7 mouse cellular contexts compared by ENCODE assay signal in the genomic region with DNA sequence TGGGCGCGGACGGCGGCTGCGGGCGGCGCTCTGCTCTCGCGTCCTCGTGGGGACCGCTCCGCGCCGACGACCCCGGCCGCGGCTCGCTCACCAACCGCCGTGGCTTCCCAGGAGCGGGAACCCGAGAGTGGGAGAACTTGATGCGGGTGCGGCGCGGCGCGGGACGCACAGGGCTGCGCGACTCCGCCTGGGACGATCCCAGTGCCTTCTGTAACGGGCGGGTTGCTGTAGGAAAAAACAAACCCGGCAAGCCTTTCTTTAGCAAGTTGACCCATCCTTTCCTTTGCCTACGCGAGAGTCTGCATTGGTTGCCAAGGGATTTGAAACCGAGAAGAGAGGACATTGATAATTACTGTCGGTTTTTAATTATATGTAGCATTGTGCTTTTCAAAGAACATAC. TPM values are rescaled to one million over a fixed set of nuclear protein-coding genes. Genes with fewer than 3 reads are reported as not detected.
DNase-seq lines count a peak whose midpoint lies in the region; ATAC-seq and TF ChIP-seq lines count a peak whose summit lies in the region.

No protein-coding gene starts in this region.

- no peaks in the 10 kb centered on the region for H3K27me3 ChIP-seq in hindbrain, embryonic 11.5 days (ENCODE audit: control insufficient read depth, insufficient read depth, low read length)
- no peaks in the 10 kb centered on the region for H3K27me3 ChIP-seq in midbrain, embryonic 14.5 days (ENCODE audit: control insufficient read depth, insufficient read depth, low read length)

- WGBS in lung, adult 2 months = under 1% methylated on average over 39 of the region's 41 CpGs
- whole genome bisulfite sequencing in hindbrain, embryonic 11.5 days = under 1% methylated on average over 40 of the region's 41 CpGs
- under 1% methylated on average over 41 of the region's 41 CpGs for WGBS in midbrain, embryonic 14.5 days

- intact Hi-C loops in left cerebral cortex, postnatal 4 days (cut with DNase I) = loop anchor here (5.0 kb wide), 1 partner anchor 48 kb away; no protein-coding TSS in a partner anchor

- no peak for DNase-seq in lung, adult 2 months
- no peak for DNase-seq in lung, postnatal 36 days
- no peak for DNase-seq in hindbrain, embryonic 11.5 days (ENCODE audit: low spot score)
- DNase-seq in midbrain, embryonic 14.5 days = no peak
- no peak for DNase-seq in left cerebral cortex, postnatal 4 days

- no peaks in the 10 kb centered on the region for H3K9me3 ChIP-seq in hindbrain, embryonic 11.5 days (ENCODE audit: control insufficient read depth, low read length)
- H3K9me3 ChIP-seq in midbrain, embryonic 14.5 days (ENCODE audit: control insufficient read depth, low read length) = no peaks in the 10 kb centered on the region

- TF ChIP-seq CTCF in lung, adult 2 months (IDR thresholded peaks at IDR 0.05; ENCODE audit: insufficient read depth, low read length) = no peak
- TF ChIP-seq CTCF in cortical plate, adult 2 months (IDR thresholded peaks at IDR 0.05; ENCODE audit: extremely low read depth, insufficient read depth, low read length) = no peak

- H3K27ac ChIP-seq in cortical plate, adult 2 months (ENCODE audit: insufficient read depth, low read length) = peak overlapping the region; percentile 24
- peak overlapping the region; percentile 90 for H3K27ac ChIP-seq in hindbrain, embryonic 11.5 days (ENCODE audit: low read depth, low read length)
- peak overlapping the region; percentile 94 for H3K27ac ChIP-seq in midbrain, embryonic 14.5 days (replicated peaks; ENCODE audit: low read depth, low read length)

- TF ChIP-seq POLR2A in lung, adult 2 months (IDR thresholded peaks at IDR 0.05; ENCODE audit: borderline replicate concordance, extremely low read depth, low read depth, low read length) = no peak
- TF ChIP-seq POLR2A in cortical plate, adult 2 months (IDR thresholded peaks at IDR 0.05; ENCODE audit: extremely low read depth, insufficient read depth, low read length) = no peak

- ATAC-seq in hindbrain, embryonic 11.5 days (ENCODE audit: low FRiP score) = peak; percentile 82
- ATAC-seq in midbrain, embryonic 14.5 days (ENCODE audit: low FRiP score, low TSS enrichment) = peak; percentile 63
- no peak for ATAC-seq in inflammation-experienced regulatory T-cells, adult 6 months

- peak overlapping the region; percentile 91 for H3K9ac ChIP-seq in hindbrain, embryonic 11.5 days (ENCODE audit: low read depth, low read length)
- peak overlapping the region; percentile 86 for H3K9ac ChIP-seq in midbrain, embryonic 14.5 days (replicated peaks; ENCODE audit: low read length)

- H3K4me3 ChIP-seq in lung, adult 2 months (replicated peaks; ENCODE audit: extremely low read depth, low read depth, low read length) = peak overlapping the region; percentile 88
- peak overlapping the region; percentile 35 for H3K4me3 ChIP-seq in cortical plate, adult 2 months (ENCODE audit: insufficient read depth, low read length)
- H3K4me3 ChIP-seq in hindbrain, embryonic 11.5 days (ENCODE audit: low read depth, low read length) = peak overlapping the region; percentile 77
- peak overlapping the region; percentile 83 for H3K4me3 ChIP-seq in midbrain, embryonic 14.5 days (replicated peaks; ENCODE audit: low read depth, low read length)

- H3K36me3 ChIP-seq in hindbrain, embryonic 11.5 days (ENCODE audit: control insufficient read depth, insufficient read depth, low read length) = no peaks in the 10 kb centered on the region
- peaks cover 20% of the 10 kb centered on the region for H3K36me3 ChIP-seq in midbrain, embryonic 14.5 days (ENCODE audit: control insufficient read depth, insufficient read depth, low read length)

- H3K4me2 ChIP-seq in hindbrain, embryonic 11.5 days (replicated peaks; ENCODE audit: low read depth, low read length) = peak overlapping the region; percentile 69
- H3K4me2 ChIP-seq in midbrain, embryonic 14.5 days (ENCODE audit: low read length) = peak overlapping the region; percentile 61

- H3K4me1 ChIP-seq in lung, adult 2 months (ENCODE audit: control insufficient read depth, insufficient read depth, low read length) = peaks cover 3% of the 10 kb centered on the region
- no peaks in the 10 kb centered on the region; the same call in 1 of the 2 replicates for H3K4me1 ChIP-seq in cortical plate, adult 2 months (ENCODE audit: control insufficient read depth, insufficient read depth, low read length)
- no peaks in the 10 kb centered on the region; the same call in 1 of the 2 replicates for H3K4me1 ChIP-seq in hindbrain, embryonic 11.5 days (replicated peaks; ENCODE audit: control insufficient read depth, insufficient read depth, low read length)
- H3K4me1 ChIP-seq in midbrain, embryonic 14.5 days (ENCODE audit: control insufficient read depth, insufficient read depth, low read length) = peaks cover 13% of the 10 kb centered on the region

RNA-seq across cellular contexts. Expression of gene Rab23, which starts 0.5 kb away (rescaled TPM):
- 11.3 and 17.3 TPM in 2 replicates for polyA plus RNA-seq in lung, adult 2 months (2012; rRNA removed)
- polyA plus RNA-seq in cortical plate, adult 2 months (2012; rRNA removed) = 17.5 and 20.5 TPM in 2 replicates
- 23.2 and 25.2 TPM in 2 replicates for polyA plus RNA-seq in hindbrain, embryonic 11.5 days (2014; fragmentation: Nextera tagmentation; extraction: Ambion mirVana)
- polyA plus RNA-seq in midbrain, embryonic 14.5 days (2014; fragmentation: Nextera tagmentation; extraction: Ambion mirVana) = 24.6 and 29.9 TPM in 2 replicates
- polyA plus RNA-seq in inflammation-experienced regulatory T-cells, adult 6 months (2017; shearing (Covaris generic)) = 1 to 10 TPM; 6.7 to 7.5 (median 6.8) TPM
- total RNA-seq in left cerebral cortex, postnatal 4 days (2021) = 10 to 100 TPM; 33.9 to 34.2 TPM

RNA-seq across cellular contexts. Expression of gene Bag2, which starts 37.4 kb away (rescaled TPM):
- polyA plus RNA-seq in lung, adult 2 months (2012; rRNA removed) = 10.6 and 17.0 TPM in 2 replicates
- 17.3 and 17.5 TPM in 2 replicates for polyA plus RNA-seq in cortical plate, adult 2 months (2012; rRNA removed)
- polyA plus RNA-seq in hindbrain, embryonic 11.5 days (2014; fragmentation: Nextera tagmentation; extraction: Ambion mirVana) = 27.0 and 28.4 TPM in 2 replicates
- polyA plus RNA-seq in midbrain, embryonic 14.5 days (2014; fragmentation: Nextera tagmentation; extraction: Ambion mirVana) = 19.8 and 22.2 TPM in 2 replicates
- polyA plus RNA-seq in inflammation-experienced regulatory T-cells, adult 6 months (2017; shearing (Covaris generic)) = 1 to 10 TPM; 1.7 to 4.5 (median 2.0) TPM
- 10 to 100 TPM; 14.4 to 17.6 TPM for total RNA-seq in left cerebral cortex, postnatal 4 days (2021)

RNA-seq across cellular contexts. Expression of gene Prim2, which starts 50.6 kb away (rescaled TPM):
- polyA plus RNA-seq in lung, adult 2 months (2012; rRNA removed) = 2.3 and 4.0 TPM in 2 replicates
- 8.9 and 9.9 TPM in 2 replicates for polyA plus RNA-seq in cortical plate, adult 2 months (2012; rRNA removed)
- 44.1 and 48.5 TPM in 2 replicates for polyA plus RNA-seq in hindbrain, embryonic 11.5 days (2014; fragmentation: Nextera tagmentation; extraction: Ambion mirVana)
- polyA plus RNA-seq in midbrain, embryonic 14.5 days (2014; fragmentation: Nextera tagmentation; extraction: Ambion mirVana) = 22.5 and 25.4 TPM in 2 replicates
- polyA plus RNA-seq in inflammation-experienced regulatory T-cells, adult 6 months (2017; shearing (Covaris generic)) = 10 to 100 TPM; 19.3 to 43.6 (median 26.0) TPM
- total RNA-seq in left cerebral cortex, postnatal 4 days (2021) = 10 to 100 TPM; 14.5 to 15.9 TPM

Comparison
In these comparisons a context has a peak if more than half of its experiments do, and no peak if none do; other contexts are left out.
1. H3K4me3 ChIP-seq: peak in every context shown above with its lines; median percentile 88 in lung, adult 2 months; 83 in midbrain, embryonic 14.5 days; 77 in hindbrain, embryonic 11.5 days; 35 in cortical plate, adult 2 months.
2. H3K27ac ChIP-seq: peak in every context shown above with its lines; median percentile 94 in midbrain, embryonic 14.5 days; 90 in hindbrain, embryonic 11.5 days; 24 in cortical plate, adult 2 months.